Mouse (Mus musculus): ENCODE measurements around the gene Gpr63. TPM values are rescaled to one million over a fixed set of nuclear protein-coding genes. Genes with fewer than 3 reads are reported as not detected.
"Not testable (repeated sequence)": the region's sequence is repeated elsewhere in the genome, so short reads cannot be mapped to it uniquely, and the experiment has no call there.

The Gpr63 gene
- polyA plus RNA-seq, 1 experiment from 2014 or later = 3.6 TPM

DNA sequence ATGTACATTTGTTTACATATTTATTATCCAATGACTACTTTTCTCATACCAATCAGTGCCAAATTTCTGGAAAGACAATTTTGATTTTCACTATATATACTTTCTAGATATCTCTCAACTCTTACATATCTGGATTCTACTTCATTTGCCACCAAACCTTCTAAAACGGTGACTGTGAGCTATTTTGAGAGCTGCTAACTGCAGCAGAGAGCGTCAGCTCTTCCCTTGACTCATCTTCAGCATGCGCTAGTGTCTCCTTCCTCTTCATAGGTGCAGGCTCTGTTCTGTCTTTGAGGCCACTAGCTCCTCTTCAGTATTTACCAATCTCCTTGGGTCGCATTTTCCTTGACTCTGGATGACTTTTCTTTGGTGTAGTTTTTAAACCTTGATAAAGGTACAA, 63.7 kb downstream of the Gpr63 start:
- Histone ChIP-seq H3K4me1 (ENCODE audit: control insufficient read depth, insufficient read depth, low read length) (no peaks in the 10 kb centered on the region), H3K4me3 (ENCODE audit: low read depth, low read length) (no peak overlapping the region), H3K27ac (ENCODE audit: low read depth, low read length) (no peak overlapping the region), H3K4me2 (ENCODE audit: low read depth) (no peak overlapping the region), H3K9me3 (ENCODE audit: control insufficient read depth, low read length) (no peaks in the 10 kb centered on the region), H3K27me3 (ENCODE audit: control insufficient read depth, insufficient read depth, low read length) (no peaks in the 10 kb centered on the region), H3K9ac (ENCODE audit: low read length) (no peak overlapping the region), H3K36me3 (ENCODE audit: control insufficient read depth, insufficient read depth, low read length) (no peaks in the 10 kb centered on the region)
- 83% methylated on average over 4 of the region's 4 CpGs for WGBS
- no peak for ATAC-seq (ENCODE audit: insufficient read depth, low FRiP score, low TSS enrichment)
- no peak for DNase-seq (ENCODE audit: low spot score)

DNA sequence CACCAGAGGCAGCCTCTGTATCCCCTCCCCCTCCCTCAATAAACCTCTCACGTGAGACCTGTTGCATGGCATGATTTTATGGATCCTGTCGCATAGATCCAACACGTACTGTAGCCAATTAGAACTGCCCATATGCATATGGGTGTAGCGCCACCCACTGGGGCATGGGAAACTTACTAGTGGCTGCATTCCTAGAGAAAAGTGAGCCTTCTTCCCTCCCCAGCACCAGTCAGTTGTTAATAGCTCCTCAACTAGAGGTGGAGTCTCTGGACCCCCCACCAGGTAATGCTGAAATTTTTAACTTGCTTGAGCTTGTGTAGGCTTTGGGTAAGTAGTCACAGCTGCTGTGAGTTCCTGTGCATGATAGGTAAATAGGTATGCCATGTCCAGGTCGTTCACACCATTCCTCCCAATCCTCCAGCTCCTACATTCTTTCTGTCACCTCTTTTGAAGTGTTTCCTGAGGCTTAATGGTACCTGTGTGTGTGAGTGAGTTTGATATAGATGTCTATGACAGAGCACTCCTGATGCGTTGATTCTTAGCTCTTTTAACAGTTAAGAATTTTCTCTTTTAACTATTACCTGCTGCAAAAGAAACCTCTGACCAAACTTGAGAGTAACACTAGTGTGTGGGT, 69.1 kb downstream of the Gpr63 start:
- Histone ChIP-seq H3K9me3 (ENCODE audit: control insufficient read depth, low read length) (no peaks in the 10 kb centered on the region), H3K36me3 (ENCODE audit: control insufficient read depth, insufficient read depth, low read length) (no peaks in the 10 kb centered on the region), H3K9ac (ENCODE audit: low read length) (no peak overlapping the region), H3K27me3 (ENCODE audit: control insufficient read depth, insufficient read depth, low read length) (no peaks in the 10 kb centered on the region), H3K27ac (ENCODE audit: low read depth, low read length) (no peak overlapping the region), H3K4me2 (ENCODE audit: low read depth) (no peak overlapping the region), H3K4me3 (ENCODE audit: low read depth, low read length) (no peak overlapping the region), H3K4me1 (ENCODE audit: control insufficient read depth, insufficient read depth, low read length) (no peaks in the 10 kb centered on the region)
- 34% methylated on average over 6 of the region's 6 CpGs for WGBS
- no peak for ATAC-seq (ENCODE audit: insufficient read depth, low FRiP score, low TSS enrichment)
- peak; percentile 14 for DNase-seq (ENCODE audit: low spot score)

- Histone ChIP-seq H3K9ac (ENCODE audit: low read length) (no peak overlapping the region), H3K27ac (ENCODE audit: low read depth, low read length) (no peak overlapping the region), H3K27me3 (ENCODE audit: control insufficient read depth, insufficient read depth, low read length) (no peaks in the 10 kb centered on the region), H3K4me2 (ENCODE audit: low read depth) (no peak overlapping the region), H3K4me1 (ENCODE audit: control insufficient read depth, insufficient read depth, low read length) (no peaks in the 10 kb centered on the region), H3K36me3 (ENCODE audit: control insufficient read depth, insufficient read depth, low read length) (no peaks in the 10 kb centered on the region), H3K9me3 (ENCODE audit: control insufficient read depth, low read length) (no peaks in the 10 kb centered on the region), H3K4me3 (ENCODE audit: low read depth, low read length) (no peak overlapping the region)
- 69% methylated on average over 2 of the region's 2 CpGs for WGBS
- ATAC-seq (ENCODE audit: insufficient read depth, low FRiP score, low TSS enrichment) (no peak), DNase-seq (ENCODE audit: low spot score) (no peak)
Measured at GRCm38 (mm10) chr4:25035806-25036205, 69.6 kb downstream of the Gpr63 start.

GRCm38 (mm10) chr4:25037260-25037659, 71.1 kb downstream of the Gpr63 start:
- Histone ChIP-seq H3K4me3 (ENCODE audit: low read depth, low read length) (no peak overlapping the region), H3K36me3 (ENCODE audit: control insufficient read depth, insufficient read depth, low read length) (no peaks in the 10 kb centered on the region), H3K27ac (ENCODE audit: low read depth, low read length) (no peak overlapping the region), H3K9me3 (ENCODE audit: control insufficient read depth, low read length) (no peaks in the 10 kb centered on the region), H3K4me2 (ENCODE audit: low read depth) (no peak overlapping the region), H3K4me1 (ENCODE audit: control insufficient read depth, insufficient read depth, low read length) (no peaks in the 10 kb centered on the region), H3K9ac (ENCODE audit: low read length) (no peak overlapping the region), H3K27me3 (ENCODE audit: control insufficient read depth, insufficient read depth, low read length) (no peaks in the 10 kb centered on the region)
- DNase-seq (ENCODE audit: low spot score) (no peak), ATAC-seq (ENCODE audit: insufficient read depth, low FRiP score, low TSS enrichment) (no peak)
- 79% methylated on average over 2 of the region's 2 CpGs for WGBS

GRCm38 (mm10) chr4:25055541-25055940, 89.3 kb downstream of the Gpr63 start:
- not testable (repeated sequence) for H3K36me3 ChIP-seq (ENCODE audit: control insufficient read depth, insufficient read depth, low read length); H3K4me2 ChIP-seq (ENCODE audit: low read depth); H3K9ac ChIP-seq (ENCODE audit: low read length); H3K9me3 ChIP-seq (ENCODE audit: control insufficient read depth, low read length); H3K4me1 ChIP-seq (ENCODE audit: control insufficient read depth, insufficient read depth, low read length); ATAC-seq (ENCODE audit: insufficient read depth, low FRiP score, low TSS enrichment); H3K27me3 ChIP-seq (ENCODE audit: control insufficient read depth, insufficient read depth, low read length); H3K4me3 ChIP-seq (ENCODE audit: low read depth, low read length); DNase-seq (ENCODE audit: low spot score); H3K27ac ChIP-seq (ENCODE audit: low read depth, low read length)
- 85% methylated on average over 1 of the region's 1 CpGs for WGBS

Other genes starting within 250 kb of the Gpr63 start
- gene Klhl32, start 115.3 kb upstream of the Gpr63 start, polyA plus RNA-seq (2014; fragmentation: Nextera tagmentation; extraction: Ambion mirVana) = 6.5 and 10.5 TPM in 2 replicates
- gene Ndufaf4, start 68.3 kb upstream of the Gpr63 start, polyA plus RNA-seq (2014; fragmentation: Nextera tagmentation; extraction: Ambion mirVana) = 68.5 and 69.0 TPM in 2 replicates

Measured in neural tube, embryonic 11.5 days (tissue).